Mouse (Mus musculus) lung, adult 2 months (tissue): Measurements from ENCODE around the gene Ppfibp1.

Experiments
- CTCF ChIP-seq: fragments of 200-500 bp; IDR thresholded peaks from 2 replicates; pipeline ENCODE4 v1.5.1; 2011; ENCODE audit warnings: mild to moderate bottlenecking, low read length, control low read depth; ENCODE audit not compliant: insufficient read depth
- POLR2A ChIP-seq: fragments of 200-500 bp; IDR thresholded peaks from 2 replicates; pipeline ENCODE4 v1.6.1; 2011; ENCODE audit warnings: low read depth, mild to moderate bottlenecking, control low read depth, low read length, borderline replicate concordance; ENCODE audit errors: extremely low read depth

- TF ChIP-seq CTCF (no peak), POLR2A (no peak)
These were observed 18.9 kb downstream of the Ppfibp1 start for GRCm38 (mm10) chr6:146907061-146907794.
